Mouse (Mus musculus) kidney, embryonic 14.5 days (tissue): ENCODE measurements around the gene Asap3. TPM values are rescaled to one million over a fixed set of nuclear protein-coding genes. Genes with fewer than 3 reads are reported as not detected.

Source experiments
- ATAC-seq: fragments of 200-750 bp; cut with Nextera tagmentation; 2 replicates; pipeline ENCODE4 v1.8.0; 2017; ENCODE audit warnings: moderate number of reproducible peaks, mild to moderate bottlenecking, moderate TSS enrichment, moderate library complexity; ENCODE audit not compliant: low FRiP score, low TSS enrichment
- H3K27ac ChIP-seq: fragments of 300-500 bp; sonication (generic); 2 replicates; pipeline ENCODE4 v1.5.1; 2014; ENCODE audit warnings: low read depth, mild to moderate bottlenecking, low read length, moderate library complexity, mixed read lengths
- H3K27me3 ChIP-seq: fragments of 300-500 bp; sonication (generic); 2 replicates; pipeline ENCODE4 v1.6.1; 2014; ENCODE audit warnings: mild to moderate bottlenecking, low read length; ENCODE audit not compliant: control insufficient read depth, insufficient read depth
- H3K36me3 ChIP-seq: fragments of 300-500 bp; sonication (generic); 2 replicates; pipeline ENCODE4 v1.6.1; 2014; ENCODE audit warnings: low read length, mixed read lengths; ENCODE audit not compliant: control insufficient read depth, insufficient read depth
- H3K4me1 ChIP-seq: fragments of 300-500 bp; sonication (generic); 2 replicates; pipeline ENCODE4 v1.6.1; 2014; ENCODE audit warnings: low read length, mixed read lengths; ENCODE audit not compliant: control insufficient read depth, insufficient read depth
- H3K4me2 ChIP-seq: fragments of 300-500 bp; sonication (generic); replicated peaks from 2 replicates; pipeline ENCODE4 v1.6.1; 2014; ENCODE audit warnings: low read depth, mild to moderate bottlenecking, low read length
- H3K4me3 ChIP-seq: fragments of 300-500 bp; sonication (generic); 2 replicates; pipeline ENCODE4 v1.5.1; 2014; ENCODE audit warnings: mild to moderate bottlenecking, low read length
- H3K9ac ChIP-seq: fragments of 300-500 bp; sonication (generic); 2 replicates; pipeline ENCODE4 v1.6.1; 2014; ENCODE audit warnings: low read depth, mild to moderate bottlenecking, low read length, moderate library complexity
- H3K9me3 ChIP-seq: fragments of 300-500 bp; sonication (generic); 2 replicates; pipeline ENCODE4 v1.6.1; 2016; ENCODE audit warnings: low read length; ENCODE audit not compliant: control insufficient read depth
- WGBS: fragments of 180-500 bp; shearing (Covaris S2); extraction: QIAGEN DNeasy Blood & Tissue Kit; methylation state at CpG from one replicate; pipeline ENCODE4 v1.1.7; 2014; 5-methylcytosine and 5-hydroxymethylcytosine counted together
- polyA plus RNA-seq: library from polyadenylated mRNA; unstranded; fragments of >200 nt; fragmentation: Nextera tagmentation; extraction: Ambion mirVana; gene quantifications from 2 replicates; pipeline ENCODE4 v1.2.1, GENCODE M21; 2014

Gene Asap3
- polyA plus RNA-seq, 1 experiment from 2014 or later: 3.0 TPM

DNA sequence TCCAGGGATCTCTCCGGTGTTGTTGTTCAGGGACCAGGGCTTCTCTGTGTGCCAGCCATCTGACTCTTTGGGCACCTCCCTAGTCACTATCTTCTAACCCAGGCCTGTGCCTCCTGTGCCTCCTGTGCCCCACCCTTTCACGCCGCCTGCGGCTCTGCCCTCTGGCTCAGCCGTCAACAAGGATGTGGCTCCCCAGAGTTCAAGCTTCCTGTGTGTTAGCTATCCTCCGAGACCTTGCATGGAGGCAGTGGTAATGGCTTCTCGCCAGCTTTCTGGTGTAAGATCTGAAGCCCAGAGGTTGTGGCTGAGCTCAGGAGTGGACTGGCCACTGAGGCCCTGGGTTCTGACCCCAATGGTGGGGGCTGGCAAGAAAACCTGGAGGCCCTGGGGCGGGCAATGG lies 16.3 kb upstream of the Asap3 start:
- H3K27me3 ChIP-seq: no peaks in the 10 kb centered on the region
- ATAC-seq: no peak
- no peak overlapping the region for H3K4me3 ChIP-seq
- peaks cover 46% of the 10 kb centered on the region; the same call in 1 of the 2 replicates for H3K36me3 ChIP-seq
- H3K9me3 ChIP-seq: no peaks in the 10 kb centered on the region
- no peaks in the 10 kb centered on the region for H3K4me1 ChIP-seq
- WGBS: 84% methylated on average over 8 of the region's 8 CpGs
- H3K9ac ChIP-seq: no peak overlapping the region
- no peak overlapping the region for H3K4me2 ChIP-seq
- no peak overlapping the region for H3K27ac ChIP-seq

DNA sequence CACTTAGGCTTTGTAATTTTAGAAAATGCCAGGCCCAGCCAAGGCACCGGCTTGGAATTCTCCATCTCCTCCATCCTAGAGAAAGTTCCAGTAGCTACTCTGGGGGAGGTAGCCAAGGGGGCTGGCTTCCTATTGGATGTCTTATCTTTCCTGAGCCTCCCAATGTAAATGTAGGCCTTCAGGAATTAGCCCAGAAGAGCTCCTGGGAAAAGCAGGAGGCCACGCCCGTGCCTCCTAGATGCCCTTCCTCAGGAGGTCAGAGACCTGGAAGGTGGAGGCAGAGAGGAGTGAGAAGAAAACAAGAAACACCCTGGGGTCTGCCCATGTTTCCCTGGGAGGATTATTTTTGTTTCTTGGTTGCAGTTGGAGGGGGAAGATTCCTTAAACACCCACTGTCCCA lies 12.6 kb upstream of the Asap3 start:
- H3K9me3 ChIP-seq: no peaks in the 10 kb centered on the region
- H3K4me1 ChIP-seq: no peaks in the 10 kb centered on the region
- WGBS: 76% methylated on average over 3 of the region's 3 CpGs
- no peak overlapping the region for H3K4me3 ChIP-seq
- H3K4me2 ChIP-seq: no peak overlapping the region
- no peaks in the 10 kb centered on the region for H3K27me3 ChIP-seq
- peaks cover 28% of the 10 kb centered on the region; the same call in 1 of the 2 replicates for H3K36me3 ChIP-seq
- no peak overlapping the region for H3K9ac ChIP-seq
- ATAC-seq: no peak
- no peak overlapping the region for H3K27ac ChIP-seq

- H3K9ac ChIP-seq: no peak overlapping the region
- H3K27ac ChIP-seq: no peak overlapping the region
- WGBS: 42% methylated on average over 7 of the region's 7 CpGs
- H3K27me3 ChIP-seq: no peaks in the 10 kb centered on the region
- H3K4me2 ChIP-seq: no peak overlapping the region
- H3K4me3 ChIP-seq: no peak overlapping the region
- no peak for ATAC-seq
- no peaks in the 10 kb centered on the region for H3K9me3 ChIP-seq
- peaks cover 25% of the 10 kb centered on the region; the same call in 1 of the 2 replicates for H3K36me3 ChIP-seq
- H3K4me1 ChIP-seq: no peaks in the 10 kb centered on the region
These were observed 11.1 kb upstream of the Asap3 start for GRCm38 (mm10) chr4:136195029-136195428.

DNA sequence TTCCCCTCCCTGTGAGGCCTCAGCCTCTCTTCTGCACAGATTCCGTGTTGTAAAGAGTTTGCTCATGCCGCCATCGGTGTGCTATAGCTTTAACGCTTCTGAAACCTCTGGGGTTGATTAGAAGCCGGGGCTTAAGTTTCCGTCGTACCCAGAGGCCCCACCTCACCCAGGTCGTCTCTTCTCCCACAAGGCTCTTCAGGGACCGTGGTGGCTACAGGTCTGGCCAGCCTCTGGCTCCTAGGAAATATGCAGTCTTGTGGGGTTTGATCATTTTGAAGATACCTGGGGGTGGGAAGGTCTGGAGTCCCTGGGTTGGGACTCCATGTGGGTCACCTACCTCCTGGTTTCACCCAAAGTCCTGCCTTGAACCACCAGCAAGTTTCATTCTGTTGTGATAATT lies 10.5 kb upstream of the Asap3 start:
- Histone ChIP-seq H3K4me1 (no peaks in the 10 kb centered on the region), H3K27ac (no peak overlapping the region), H3K9me3 (no peaks in the 10 kb centered on the region), H3K4me2 (no peak overlapping the region), H3K36me3 (peaks cover 20% of the 10 kb centered on the region; the same call in 1 of the 2 replicates), H3K4me3 (no peak overlapping the region), H3K27me3 (no peaks in the 10 kb centered on the region), H3K9ac (no peak overlapping the region)
- 74% methylated on average over 9 of the region's 9 CpGs for WGBS
- ATAC-seq: no peak

DNA sequence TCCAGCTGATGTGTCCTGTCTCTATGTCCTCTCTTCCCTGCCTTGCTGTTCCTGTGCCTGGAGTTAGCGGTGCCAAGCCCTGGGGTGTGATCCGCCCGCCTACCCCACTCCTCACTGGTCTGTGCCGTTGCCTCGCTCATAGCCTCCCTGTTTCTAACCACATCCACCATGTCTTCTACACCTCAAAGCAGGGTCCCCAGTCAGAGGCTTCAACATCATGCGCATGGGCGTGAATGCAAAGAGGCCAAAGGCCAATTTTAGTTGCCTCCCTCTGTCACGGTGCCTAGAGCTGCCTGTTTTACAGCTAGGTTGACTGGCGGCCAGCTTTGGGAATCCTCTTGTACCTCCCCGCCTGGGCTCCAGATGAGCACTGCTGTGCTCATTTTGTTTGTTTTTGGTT lies 10.0 kb upstream of the Asap3 start:
- Histone ChIP-seq H3K4me2 (no peak overlapping the region), H3K9ac (no peak overlapping the region), H3K4me1 (no peaks in the 10 kb centered on the region), H3K4me3 (no peak overlapping the region), H3K9me3 (no peaks in the 10 kb centered on the region), H3K27me3 (no peaks in the 10 kb centered on the region), H3K27ac (no peak overlapping the region), H3K36me3 (peaks cover 19% of the 10 kb centered on the region; the same call in 1 of the 2 replicates)
- WGBS: 71% methylated on average over 10 of the region's 10 CpGs
- no peak for ATAC-seq

DNA sequence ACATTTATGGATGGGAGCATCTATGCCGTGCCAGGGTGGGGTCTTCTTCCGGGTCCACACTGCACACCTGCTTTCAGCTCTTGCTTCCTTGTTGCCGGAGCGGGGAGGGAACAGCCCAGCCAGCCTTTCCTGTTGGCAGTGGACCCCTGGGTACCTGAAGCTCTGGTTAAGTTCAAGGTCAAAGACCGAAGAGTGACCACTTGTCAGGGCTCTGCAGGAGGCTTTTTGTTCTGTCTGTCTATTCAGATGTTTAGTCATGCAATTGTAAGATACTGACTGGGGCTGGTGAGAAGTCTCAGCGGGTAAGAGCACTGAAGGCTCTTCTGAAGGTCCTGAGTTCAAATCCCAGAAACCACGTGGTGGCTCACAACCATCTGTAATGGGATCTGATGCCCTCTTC lies 7.3 kb upstream of the Asap3 start:
- peaks cover 4% of the 10 kb centered on the region; the same call in 1 of the 2 replicates for H3K36me3 ChIP-seq
- 77% methylated on average over 7 of the region's 7 CpGs for WGBS
- no peak for ATAC-seq
- no peak overlapping the region for H3K27ac ChIP-seq
- no peak overlapping the region for H3K4me3 ChIP-seq
- no peaks in the 10 kb centered on the region for H3K27me3 ChIP-seq
- H3K4me2 ChIP-seq: no peak overlapping the region
- H3K9ac ChIP-seq: no peak overlapping the region
- no peaks in the 10 kb centered on the region for H3K4me1 ChIP-seq
- no peaks in the 10 kb centered on the region for H3K9me3 ChIP-seq

GRCm38 (mm10) chr4:136199562-136200292 lies 6.4 kb upstream of the Asap3 start:
- Histone ChIP-seq H3K27me3 (no peaks in the 10 kb centered on the region), H3K9ac (no peak overlapping the region), H3K4me3 (no peak overlapping the region), H3K36me3 (no peaks in the 10 kb centered on the region), H3K4me2 (no peak overlapping the region), H3K9me3 (no peaks in the 10 kb centered on the region), H3K27ac (no peak overlapping the region), H3K4me1 (no peaks in the 10 kb centered on the region)
- ATAC-seq: no peak
- WGBS: 31% methylated on average over 9 of the region's 9 CpGs

GRCm38 (mm10) chr4:136202509-136202908 lies 3.7 kb upstream of the Asap3 start:
- WGBS: 7% methylated on average over 9 of the region's 9 CpGs
- Histone ChIP-seq H3K4me3 (no peak overlapping the region), H3K9me3 (no peaks in the 10 kb centered on the region), H3K36me3 (no peaks in the 10 kb centered on the region), H3K4me1 (peaks cover 7% of the 10 kb centered on the region; the same call in 1 of the 2 replicates), H3K27me3 (no peaks in the 10 kb centered on the region), H3K27ac (no peak overlapping the region), H3K9ac (no peak overlapping the region), H3K4me2 (no peak overlapping the region)
- 0 out of 2 replicates have a peak, but pooled peaks have one; percentile 26 for ATAC-seq

DNA sequence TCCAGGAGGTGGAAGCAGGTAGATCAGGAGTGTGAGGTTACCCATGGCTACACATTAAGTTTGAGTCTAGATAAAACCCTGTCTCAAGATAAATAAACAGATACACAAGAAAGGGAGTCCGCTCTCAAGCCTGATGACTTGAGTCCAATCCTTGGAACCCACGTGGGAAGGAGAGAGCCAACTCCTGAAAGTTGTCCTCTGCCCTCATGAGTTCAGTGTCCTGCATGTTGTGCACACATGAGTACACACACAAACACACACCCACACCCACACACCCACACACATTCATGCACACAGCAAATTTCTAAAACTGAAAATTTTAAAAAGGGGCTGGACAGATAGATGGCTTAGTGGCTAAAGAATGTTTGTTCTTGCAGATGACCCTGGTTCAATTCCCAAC lies 1.4 kb upstream of the Asap3 start:
- no peak overlapping the region for H3K4me2 ChIP-seq
- H3K9ac ChIP-seq: no peak overlapping the region
- no peak overlapping the region for H3K4me3 ChIP-seq
- H3K4me1 ChIP-seq: peaks cover 7% of the 10 kb centered on the region; the same call in 1 of the 2 replicates
- no peak overlapping the region for H3K27ac ChIP-seq
- H3K36me3 ChIP-seq: no peaks in the 10 kb centered on the region
- no peaks in the 10 kb centered on the region for H3K9me3 ChIP-seq
- 73% methylated on average over 2 of the region's 2 CpGs for WGBS
- ATAC-seq: no peak
- no peaks in the 10 kb centered on the region for H3K27me3 ChIP-seq
